Mouse (Mus musculus): Measurements from ENCODE around the gene Sdccag8. TPM values are rescaled to one million over a fixed set of nuclear protein-coding genes. Genes with fewer than 3 reads are reported as not detected.

The Sdccag8 gene
- 9.0 and 10.0 TPM in 2 replicates for polyA plus RNA-seq (2016; fragmentation: Nextera tagmentation; extraction: Ambion mirVana)

DNA sequence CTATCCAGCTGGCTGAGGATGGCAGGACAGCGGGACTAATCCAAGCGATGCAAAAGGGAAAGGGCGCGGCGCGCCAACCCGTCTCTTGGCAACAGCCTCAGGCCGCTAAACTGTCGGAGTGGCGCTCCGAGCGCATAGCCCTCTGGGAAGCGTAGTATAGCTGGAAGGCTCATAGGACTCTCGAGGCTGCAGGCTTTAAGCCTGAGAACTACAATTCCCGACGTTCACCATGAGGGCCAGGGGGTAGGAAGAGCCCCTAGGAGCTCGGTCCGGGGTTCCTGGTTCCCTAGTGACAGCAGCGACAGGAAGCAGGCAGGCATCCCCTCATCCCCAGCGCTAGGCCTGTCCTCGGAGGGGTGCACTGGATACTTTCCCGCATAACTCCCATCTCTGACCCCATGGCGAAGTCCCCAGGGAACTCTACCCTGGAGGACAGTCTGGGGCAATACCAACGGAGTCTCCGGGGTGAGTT lies at the start of gene Sdccag8:
Gene Sdccag8, plus strand, starts transcription at position 70 of the 472 bp plus-strand sequence.
- H3K36me3 ChIP-seq: no peaks in the 10 kb centered on the region
- H3K27me3 ChIP-seq (replicated peaks): no peaks in the 10 kb centered on the region
- peak within 1 kb of the TSS; percentile 98 for H3K9ac ChIP-seq
- WGBS: under 1% methylated on average over 25 of the region's 25 CpGs
- H3K4me1 ChIP-seq (replicated peaks): peaks cover 19% of the 10 kb centered on the region
- H3K4me3 ChIP-seq: peak within 1 kb of the TSS; percentile 98
- peak; percentile 94 for ATAC-seq (ENCODE audit: insufficient number of reproducible peaks, low FRiP score)
- H3K9me3 ChIP-seq (replicated peaks): no peaks in the 10 kb centered on the region
- H3K27ac ChIP-seq (ENCODE audit: poor library complexity, severe bottlenecking): peak within 1 kb of the TSS; percentile 100
- H3K4me2 ChIP-seq: peak within 1 kb of the TSS; percentile 74

DNA sequence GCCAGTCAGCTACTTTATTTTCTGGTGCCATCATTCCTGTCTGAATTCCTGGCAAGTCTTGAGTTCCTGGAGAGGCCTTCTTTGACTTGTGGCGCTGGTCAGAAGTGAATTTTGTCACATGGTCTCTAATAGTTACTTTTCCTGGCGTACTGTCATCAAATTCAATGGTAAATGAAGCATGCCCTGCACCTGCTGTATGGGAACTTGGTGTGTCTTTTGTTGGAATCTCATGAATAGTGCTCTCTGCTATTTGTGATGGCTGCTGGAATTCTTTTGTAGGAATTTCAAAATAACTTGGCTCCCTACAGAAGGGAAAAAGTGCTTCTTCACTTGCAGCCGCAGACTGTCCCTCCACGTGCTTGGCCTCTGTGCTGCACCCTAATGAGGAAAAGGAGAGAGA lies 39.9 kb upstream of the Sdccag8 start:
- Histone ChIP-seq H3K9me3 (replicated peaks) (no peaks in the 10 kb centered on the region), H3K36me3 (peaks cover 40% of the 10 kb centered on the region), H3K27ac (ENCODE audit: poor library complexity, severe bottlenecking) (no peak overlapping the region), H3K4me3 (no peak overlapping the region), H3K4me2 (no peak overlapping the region), H3K9ac (no peak overlapping the region), H3K4me1 (replicated peaks) (no peaks in the 10 kb centered on the region), H3K27me3 (replicated peaks) (no peaks in the 10 kb centered on the region)
- no peak for ATAC-seq (ENCODE audit: insufficient number of reproducible peaks, low FRiP score)
- 67% methylated on average over 4 of the region's 4 CpGs for WGBS

DNA sequence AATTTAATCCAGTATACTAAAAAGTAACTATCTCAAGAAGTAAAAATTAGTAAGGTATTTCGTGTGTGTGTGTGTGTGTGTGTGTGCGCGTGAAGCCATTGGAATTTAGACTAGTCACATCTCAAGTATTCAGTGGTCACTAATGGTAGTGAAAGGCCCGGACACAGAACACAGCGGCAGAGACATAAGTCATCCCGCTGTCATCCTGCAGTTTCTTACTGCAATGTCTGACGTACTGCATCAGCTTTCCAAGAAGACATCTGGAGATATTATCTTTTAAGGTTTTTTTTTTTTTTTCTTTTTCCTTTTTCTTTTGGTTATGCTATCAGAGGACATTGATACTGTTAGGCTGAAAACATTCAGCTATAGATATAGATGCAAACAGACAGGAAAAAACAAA lies 25.1 kb upstream of the Sdccag8 start:
- no peaks in the 10 kb centered on the region for H3K27me3 ChIP-seq (replicated peaks)
- no peak overlapping the region for H3K4me2 ChIP-seq
- H3K4me3 ChIP-seq: no peak overlapping the region
- H3K27ac ChIP-seq (ENCODE audit: poor library complexity, severe bottlenecking): no peak overlapping the region
- no peak for ATAC-seq (ENCODE audit: insufficient number of reproducible peaks, low FRiP score)
- H3K9ac ChIP-seq: no peak overlapping the region
- H3K9me3 ChIP-seq (replicated peaks): no peaks in the 10 kb centered on the region
- peaks cover 37% of the 10 kb centered on the region for H3K36me3 ChIP-seq
- 85% methylated on average over 7 of the region's 7 CpGs for WGBS
- 0 out of 2 replicates have a peak, but pooled peaks cover 2% of the 10 kb centered on the region for H3K4me1 ChIP-seq (replicated peaks)

DNA sequence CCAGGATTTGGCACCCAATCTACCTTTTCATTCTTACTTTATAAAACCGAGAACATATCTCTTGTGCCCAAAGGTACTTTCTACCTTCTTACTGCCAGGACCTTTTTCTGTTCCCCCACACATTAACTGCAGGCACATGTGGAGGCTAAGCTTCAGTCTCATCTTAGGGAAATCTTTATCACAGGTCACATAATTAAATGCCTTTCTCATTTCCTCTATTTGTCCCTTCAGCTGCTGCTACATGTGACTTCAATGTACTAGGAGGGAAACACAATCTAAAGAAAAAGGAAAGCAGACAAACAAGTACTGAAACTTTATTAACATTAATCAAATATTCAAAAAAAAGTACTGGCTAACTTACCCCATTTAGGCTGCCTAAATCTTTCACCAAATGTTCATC lies 22.3 kb upstream of the Sdccag8 start:
- H3K4me3 ChIP-seq: no peak overlapping the region
- ATAC-seq (ENCODE audit: insufficient number of reproducible peaks, low FRiP score): no peak
- no peak overlapping the region for H3K27ac ChIP-seq (ENCODE audit: poor library complexity, severe bottlenecking)
- H3K4me1 ChIP-seq (replicated peaks): peaks cover 9% of the 10 kb centered on the region
- no peaks in the 10 kb centered on the region for H3K9me3 ChIP-seq (replicated peaks)
- no peak overlapping the region for H3K9ac ChIP-seq
- H3K27me3 ChIP-seq (replicated peaks): no peaks in the 10 kb centered on the region
- WGBS: 88% methylated on average over 1 of the region's 1 CpGs
- H3K36me3 ChIP-seq: peaks cover 26% of the 10 kb centered on the region
- no peak overlapping the region for H3K4me2 ChIP-seq

DNA sequence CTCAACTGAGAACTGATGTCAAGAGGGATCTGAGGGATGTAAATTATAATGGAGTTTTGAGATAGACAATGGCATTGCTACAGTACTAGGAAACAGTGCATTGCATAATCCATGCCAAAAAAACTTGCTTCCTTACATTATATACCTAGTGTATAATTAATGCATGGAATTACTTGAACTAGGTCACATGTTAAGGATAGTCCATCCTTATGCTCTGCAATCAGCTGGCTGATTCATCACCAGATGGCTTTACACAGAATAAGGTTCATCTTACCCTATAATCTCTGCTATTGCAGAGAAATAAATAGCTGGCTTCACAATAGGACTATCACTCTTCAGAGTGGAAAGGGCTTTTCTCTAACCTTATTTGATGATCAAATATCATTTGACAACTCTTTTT lies 15.8 kb upstream of the Sdccag8 start:
- ATAC-seq (ENCODE audit: insufficient number of reproducible peaks, low FRiP score): no peak
- H3K27me3 ChIP-seq (replicated peaks): no peaks in the 10 kb centered on the region

DNA sequence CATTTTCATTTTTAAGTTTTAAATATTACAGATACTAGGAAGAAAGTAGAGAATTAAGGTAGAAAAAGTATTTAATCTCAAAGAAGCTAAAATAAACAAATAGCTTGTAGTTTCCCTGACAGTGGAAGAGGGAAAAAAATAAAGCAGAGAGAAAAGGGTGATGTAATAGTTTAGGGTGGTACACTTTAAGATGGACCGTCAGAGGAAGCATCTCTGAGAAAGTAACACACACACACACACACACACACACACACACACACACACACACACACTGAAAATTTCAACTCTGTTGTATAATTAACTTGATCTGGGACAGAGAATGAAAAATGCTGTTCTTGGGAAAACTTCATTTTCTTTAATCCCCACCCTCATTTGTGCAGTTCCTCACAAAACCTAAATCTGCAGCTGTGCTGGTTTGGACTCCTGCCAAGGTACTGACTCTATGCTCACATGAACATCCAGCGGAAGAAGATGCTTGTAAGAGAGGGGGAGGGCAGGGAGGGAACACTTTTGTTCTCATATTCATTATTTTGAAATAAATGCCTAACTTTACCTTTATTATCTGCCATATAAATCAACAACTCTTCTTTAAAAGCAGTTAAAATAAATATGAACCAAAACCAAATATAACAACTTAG lies 13.6 kb upstream of the Sdccag8 start:
- no peak; the same call in 1 of the 2 replicates for ATAC-seq (ENCODE audit: insufficient number of reproducible peaks, low FRiP score)
- no peak overlapping the region for H3K9ac ChIP-seq
- peaks cover 5% of the 10 kb centered on the region; the same call in 1 of the 2 replicates for H3K36me3 ChIP-seq
- H3K4me2 ChIP-seq: no peak overlapping the region
- no peak overlapping the region for H3K4me3 ChIP-seq
- 19% methylated on average over 2 of the region's 2 CpGs for WGBS
- no peak overlapping the region for H3K27ac ChIP-seq (ENCODE audit: poor library complexity, severe bottlenecking)
- no peaks in the 10 kb centered on the region for H3K27me3 ChIP-seq (replicated peaks)
- peaks cover 9% of the 10 kb centered on the region for H3K4me1 ChIP-seq (replicated peaks)
- H3K9me3 ChIP-seq (replicated peaks): no peaks in the 10 kb centered on the region

More for the DNA sequence above, 15.8 kb upstream of the Sdccag8 start:
- no peaks in the 10 kb centered on the region for H3K9me3 ChIP-seq (replicated peaks)
- no peak overlapping the region for H3K4me3 ChIP-seq
- peaks cover 19% of the 10 kb centered on the region for H3K4me1 ChIP-seq (replicated peaks)
- H3K36me3 ChIP-seq: peaks cover 5% of the 10 kb centered on the region; the same call in 1 of the 2 replicates
- no peak overlapping the region for H3K4me2 ChIP-seq
- no peak overlapping the region for H3K9ac ChIP-seq
- H3K27ac ChIP-seq (ENCODE audit: poor library complexity, severe bottlenecking): no peak overlapping the region

DNA sequence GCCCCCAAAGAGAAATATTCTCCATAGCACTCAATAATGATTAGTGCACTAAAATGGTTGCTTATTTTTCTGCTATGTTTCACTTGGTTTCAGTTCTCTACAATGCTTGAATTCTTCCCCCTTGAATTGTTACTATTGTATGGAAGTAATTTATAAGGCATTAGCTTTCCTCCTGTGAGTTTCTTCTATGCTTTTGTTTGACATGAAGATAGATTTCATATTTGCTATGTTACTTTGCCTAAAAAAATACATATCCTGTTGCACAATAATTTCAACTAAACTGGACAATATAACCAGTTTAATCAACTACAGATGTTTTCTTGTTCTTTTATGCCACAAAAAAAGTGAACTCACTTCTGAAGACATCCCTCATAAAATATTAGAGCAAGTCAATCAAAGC lies 4.3 kb upstream of the Sdccag8 start:
- Histone ChIP-seq H3K4me3 (no peak overlapping the region), H3K9me3 (replicated peaks) (no peaks in the 10 kb centered on the region), H3K36me3 (no peaks in the 10 kb centered on the region), H3K27ac (ENCODE audit: poor library complexity, severe bottlenecking) (no peak overlapping the region), H3K4me2 (no peak overlapping the region), H3K27me3 (replicated peaks) (no peaks in the 10 kb centered on the region), H3K4me1 (replicated peaks) (peaks cover 14% of the 10 kb centered on the region), H3K9ac (no peak overlapping the region)
- no peak for ATAC-seq (ENCODE audit: insufficient number of reproducible peaks, low FRiP score)

DNA sequence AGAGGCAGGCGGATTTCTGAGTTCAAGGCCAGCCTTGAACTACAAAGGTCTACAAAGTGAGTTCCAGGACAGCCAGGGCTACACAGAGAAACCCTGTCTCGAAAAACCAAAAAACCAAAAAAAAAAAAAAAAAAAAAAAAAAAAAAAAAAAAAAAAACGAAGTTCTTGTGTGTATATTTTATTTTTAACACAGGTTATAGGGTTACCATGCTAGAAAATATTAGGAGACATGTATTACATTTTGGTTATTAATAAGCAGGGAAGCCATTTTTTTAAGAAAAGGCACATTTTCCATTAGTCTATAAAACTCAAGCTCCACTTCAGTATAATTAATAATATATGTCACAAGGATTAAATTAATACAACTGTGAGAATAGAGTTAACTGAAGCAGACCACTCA lies 2.6 kb upstream of the Sdccag8 start:
- peak overlapping the region; percentile 98 for H3K4me3 ChIP-seq
- no peaks in the 10 kb centered on the region for H3K27me3 ChIP-seq (replicated peaks)
- peaks cover 14% of the 10 kb centered on the region for H3K4me1 ChIP-seq (replicated peaks)
- no peaks in the 10 kb centered on the region for H3K9me3 ChIP-seq (replicated peaks)
- H3K36me3 ChIP-seq: no peaks in the 10 kb centered on the region
- H3K27ac ChIP-seq (ENCODE audit: poor library complexity, severe bottlenecking): no peak overlapping the region
- H3K9ac ChIP-seq: no peak overlapping the region
- H3K4me2 ChIP-seq: peak overlapping the region; percentile 74
- 83% methylated on average over 3 of the region's 3 CpGs for WGBS
- ATAC-seq (ENCODE audit: insufficient number of reproducible peaks, low FRiP score): no peak

DNA sequence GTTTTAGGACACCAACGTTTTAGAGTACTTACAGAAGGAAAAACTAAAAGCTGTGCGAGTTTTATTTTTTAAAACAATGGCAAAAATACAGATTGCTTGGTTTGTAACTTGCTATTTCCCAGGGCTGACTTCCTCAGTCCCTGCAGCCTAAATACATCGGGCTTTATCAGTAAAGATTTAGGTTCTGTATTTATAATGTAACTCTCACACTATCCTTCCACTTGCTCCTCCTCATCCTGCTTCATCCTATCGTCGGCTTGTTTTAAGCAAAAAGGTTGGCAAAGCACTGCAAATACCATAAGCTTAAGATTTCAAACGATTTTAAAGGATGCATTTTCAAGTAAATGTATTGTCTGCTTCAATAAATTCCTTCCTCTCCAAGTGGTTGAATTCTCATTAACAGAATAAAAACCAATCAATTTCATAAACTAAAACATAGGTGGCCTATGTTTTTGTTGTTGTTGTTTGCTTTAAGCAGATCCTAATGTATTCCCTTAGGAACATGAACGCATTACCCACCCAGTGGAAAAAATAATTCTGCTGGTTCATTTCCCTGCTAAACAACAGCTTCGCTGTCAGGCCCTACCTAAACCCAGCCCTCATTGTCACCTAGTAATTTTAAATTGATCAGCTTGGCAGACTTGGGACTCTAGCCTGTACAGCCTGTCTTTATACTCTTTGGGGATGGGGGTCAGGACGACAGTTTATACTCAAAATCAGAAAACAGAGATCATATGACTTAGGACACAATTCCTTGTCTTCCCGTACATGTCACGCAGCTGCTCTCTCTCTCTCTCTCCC lies 1.8 kb upstream of the Sdccag8 start:
- no peaks in the 10 kb centered on the region for H3K36me3 ChIP-seq
- peak overlapping the region; percentile 100 for H3K27ac ChIP-seq (ENCODE audit: poor library complexity, severe bottlenecking)
- WGBS: 13% methylated on average over 11 of the region's 11 CpGs
- H3K27me3 ChIP-seq (replicated peaks): no peaks in the 10 kb centered on the region
- H3K4me1 ChIP-seq (replicated peaks): peaks cover 14% of the 10 kb centered on the region
- ATAC-seq (ENCODE audit: insufficient number of reproducible peaks, low FRiP score): no peak
- H3K9me3 ChIP-seq (replicated peaks): no peaks in the 10 kb centered on the region
- peak overlapping the region; percentile 74 for H3K4me2 ChIP-seq
- H3K9ac ChIP-seq: peak overlapping the region; percentile 98
- peak overlapping the region; percentile 98 for H3K4me3 ChIP-seq

DNA sequence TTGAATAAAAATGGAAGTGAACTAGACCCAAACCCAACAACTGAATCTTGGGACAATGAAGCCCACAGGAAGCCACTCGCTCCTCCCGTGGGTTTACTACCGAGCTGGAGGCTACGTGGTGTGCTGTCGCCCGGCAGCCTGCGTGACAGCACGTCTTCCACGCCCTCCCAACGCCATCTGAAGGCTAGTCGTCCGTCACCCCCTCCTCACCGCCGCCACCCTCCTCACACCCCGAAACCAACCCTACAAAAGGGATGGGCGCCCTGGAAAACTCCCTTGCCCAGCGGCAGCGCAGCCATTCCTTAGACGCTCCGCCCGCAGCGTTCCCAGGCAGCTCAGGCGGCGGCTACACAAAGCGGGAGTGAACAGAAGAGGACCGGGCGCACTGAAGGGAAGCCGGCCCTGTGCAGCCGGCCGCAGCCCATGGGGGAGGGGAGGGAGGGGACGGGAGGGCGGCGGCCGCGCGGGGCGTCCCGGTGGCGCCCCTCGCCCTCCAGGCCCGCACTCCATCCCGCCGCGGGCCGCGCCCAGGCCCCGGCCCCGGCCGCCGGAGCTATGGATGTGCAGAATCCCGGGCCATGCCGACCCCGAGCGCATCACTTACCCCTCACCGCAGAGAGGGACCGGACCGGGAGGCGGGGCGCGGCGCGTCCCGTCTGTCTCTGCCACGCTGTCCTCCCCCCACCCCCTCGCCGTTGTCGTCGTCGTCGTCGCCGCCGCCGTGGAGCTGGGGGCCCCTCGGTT lies 996 bp upstream of the Sdccag8 start:
- peak overlapping the region; percentile 98 for H3K9ac ChIP-seq
- under 1% methylated on average over 63 of the region's 75 CpGs for WGBS
- ATAC-seq (ENCODE audit: insufficient number of reproducible peaks, low FRiP score): peak; percentile 72

DNA sequence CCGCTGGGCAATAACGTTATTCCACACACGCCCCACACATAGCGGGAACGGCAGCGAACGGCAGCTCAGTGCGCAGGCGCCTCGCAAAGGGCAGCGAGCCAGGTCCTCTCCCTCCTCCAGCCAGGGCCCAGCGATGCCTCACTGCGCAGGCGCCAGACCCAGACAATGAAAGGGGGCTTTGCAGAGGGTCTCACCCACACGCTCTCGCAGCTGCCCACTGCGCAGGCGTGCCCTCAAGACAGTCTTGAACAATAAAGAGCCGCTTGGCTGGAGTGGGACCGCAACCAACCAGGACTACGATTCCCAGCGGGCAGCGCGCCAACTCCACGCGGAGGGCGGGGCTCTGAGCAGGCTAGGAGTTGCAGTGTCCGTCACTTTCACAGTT lies 432 bp upstream of the Sdccag8 start, which contains the start of gene Cep170:
Gene Cep170, minus strand, starts transcription at position 32 of the 385 bp plus-strand sequence.
- Histone ChIP-seq H3K4me1 (replicated peaks) (peaks cover 22% of the 10 kb centered on the region), H3K4me2 (peak within 1 kb of the TSS; percentile 74), H3K4me3 (peak within 1 kb of the TSS; percentile 98), H3K27ac (ENCODE audit: poor library complexity, severe bottlenecking) (peak within 1 kb of the TSS; percentile 100), H3K27me3 (replicated peaks) (no peaks in the 10 kb centered on the region), H3K36me3 (no peaks in the 10 kb centered on the region), H3K9me3 (replicated peaks) (no peaks in the 10 kb centered on the region), H3K9ac (peak within 1 kb of the TSS; percentile 98)
- ATAC-seq (ENCODE audit: insufficient number of reproducible peaks, low FRiP score): peak; percentile 89
- 0% methylated on average over 28 of the region's 28 CpGs for WGBS

More for the DNA sequence above, 996 bp upstream of the Sdccag8 start:
- Histone ChIP-seq H3K9me3 (replicated peaks) (no peaks in the 10 kb centered on the region), H3K4me1 (replicated peaks) (peaks cover 20% of the 10 kb centered on the region), H3K36me3 (no peaks in the 10 kb centered on the region), H3K4me3 (peak overlapping the region; percentile 98), H3K4me2 (peak overlapping the region; percentile 74), H3K27me3 (replicated peaks) (no peaks in the 10 kb centered on the region), H3K27ac (ENCODE audit: poor library complexity, severe bottlenecking) (peak overlapping the region; percentile 100)

Data from heart, embryonic 12.5 days (tissue).